Mouse (Mus musculus) right cerebral cortex, postnatal 4 days (tissue): Measurements from ENCODE around the gene Fgf10.

Experiments used
- DNase-seq: peaks from one replicate; pipeline ENCODE4 v3.0.0-alpha.2; 2022

The Fgf10 gene

GRCm38 (mm10) chr13:118669491-118669890, at the start of gene Fgf10:
TSS of gene Fgf10 (plus strand) at chr13:118669791.
- DNase-seq, result no peak

DNA sequence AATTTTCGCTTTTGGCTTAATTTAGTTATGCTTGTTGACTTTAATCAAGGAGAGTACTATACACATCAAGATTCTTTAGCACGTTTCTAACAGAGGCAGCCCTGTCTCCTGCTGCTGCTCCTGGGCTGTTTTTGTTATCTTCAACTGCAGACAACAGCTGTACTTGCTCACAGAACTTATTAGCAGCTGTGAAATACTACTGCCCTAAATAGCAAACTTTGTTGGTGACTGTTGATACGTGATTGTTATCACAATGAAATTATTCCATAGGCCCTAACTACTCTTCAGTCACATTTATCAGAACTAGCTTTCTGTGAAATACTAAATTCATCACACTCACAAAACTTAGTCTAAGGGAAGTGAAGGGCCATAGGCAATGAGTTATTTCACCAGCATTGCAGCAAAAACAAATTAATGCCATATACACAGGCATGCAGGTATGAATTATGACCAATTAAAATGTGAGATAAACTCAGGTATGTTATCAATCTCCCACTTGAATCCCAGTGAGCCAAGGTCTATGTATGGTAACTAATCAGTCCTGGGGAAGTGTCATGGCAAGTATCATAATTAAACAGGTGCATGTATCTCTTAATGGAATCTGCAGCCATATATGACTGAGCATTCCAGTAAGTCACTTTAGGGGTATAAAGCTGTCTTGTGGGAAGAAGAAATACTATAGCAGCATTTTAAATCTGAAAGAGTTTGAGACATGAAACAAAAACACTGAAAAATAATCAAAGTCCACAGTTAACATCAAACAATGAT, 39.7 kb upstream of the Fgf10 start:
- no peak for DNase-seq

GRCm38 (mm10) chr13:118631500-118631899, 38.1 kb upstream of the Fgf10 start:
- DNase-seq, result no peak

DNA sequence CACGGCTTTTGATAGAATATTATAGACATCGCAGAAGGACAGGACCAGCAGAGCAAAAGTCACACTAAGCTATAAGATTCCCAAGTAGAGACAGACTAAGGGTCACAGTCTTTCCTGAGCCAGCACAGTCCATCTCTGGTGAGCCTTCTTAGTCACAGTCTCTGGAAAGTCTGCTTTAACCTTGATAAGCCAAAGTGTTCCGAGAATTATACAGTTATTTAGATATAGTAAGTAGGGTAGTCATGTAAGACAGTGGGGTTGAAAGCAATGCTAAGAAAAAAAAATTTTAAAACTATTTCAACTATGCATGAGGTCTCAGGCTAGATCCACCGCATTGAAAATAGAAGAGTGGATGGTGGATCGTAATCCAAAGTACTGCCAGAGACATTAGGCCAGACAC, 33.5 kb upstream of the Fgf10 start:
- DNase-seq, result no peak

DNA sequence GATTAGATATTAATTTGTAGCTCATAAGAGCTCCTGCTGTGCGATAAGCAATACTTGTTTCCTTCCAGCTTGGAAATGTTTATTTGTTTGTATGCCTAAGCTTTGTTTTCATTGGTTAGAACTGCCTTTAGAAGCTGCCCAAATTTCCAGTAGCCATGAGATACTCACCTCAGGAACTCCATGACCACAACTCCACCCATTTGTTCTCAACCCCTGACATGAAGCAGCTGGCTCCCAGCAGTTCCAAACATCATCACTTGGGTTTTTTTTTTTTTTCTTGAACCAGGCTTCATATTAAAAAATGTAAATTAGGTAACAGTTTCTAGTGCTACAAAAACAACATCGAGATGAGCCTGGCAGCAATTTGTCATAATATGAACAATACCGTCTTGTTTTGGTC, 27.0 kb upstream of the Fgf10 start:
- no peak for DNase-seq

- no peak for DNase-seq
Observed at GRCm38 (mm10) chr13:118643138-118643537, 26.5 kb upstream of the Fgf10 start.

DNA sequence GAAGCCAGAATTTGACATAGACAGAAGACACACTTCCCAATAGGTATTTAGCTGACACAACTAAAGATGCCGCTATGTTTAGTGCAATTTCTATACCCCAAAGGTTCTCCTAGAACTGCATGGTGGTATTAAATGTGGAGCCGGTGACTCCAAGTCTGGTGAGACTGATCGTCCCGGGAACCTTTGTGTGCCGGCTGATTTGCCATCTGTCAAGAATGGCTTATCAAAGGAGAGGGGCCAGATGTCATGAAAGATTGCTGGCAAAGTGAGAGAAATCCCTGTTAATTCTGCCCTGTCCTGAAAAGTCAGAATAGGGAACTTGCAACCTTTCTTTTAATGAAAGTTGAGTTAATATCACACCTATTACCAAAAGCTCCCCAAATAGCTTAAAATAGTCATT, 12.6 kb upstream of the Fgf10 start:
- no peak for DNase-seq

GRCm38 (mm10) chr13:118658031-118658430, 11.6 kb upstream of the Fgf10 start:
- no peak for DNase-seq

DNA sequence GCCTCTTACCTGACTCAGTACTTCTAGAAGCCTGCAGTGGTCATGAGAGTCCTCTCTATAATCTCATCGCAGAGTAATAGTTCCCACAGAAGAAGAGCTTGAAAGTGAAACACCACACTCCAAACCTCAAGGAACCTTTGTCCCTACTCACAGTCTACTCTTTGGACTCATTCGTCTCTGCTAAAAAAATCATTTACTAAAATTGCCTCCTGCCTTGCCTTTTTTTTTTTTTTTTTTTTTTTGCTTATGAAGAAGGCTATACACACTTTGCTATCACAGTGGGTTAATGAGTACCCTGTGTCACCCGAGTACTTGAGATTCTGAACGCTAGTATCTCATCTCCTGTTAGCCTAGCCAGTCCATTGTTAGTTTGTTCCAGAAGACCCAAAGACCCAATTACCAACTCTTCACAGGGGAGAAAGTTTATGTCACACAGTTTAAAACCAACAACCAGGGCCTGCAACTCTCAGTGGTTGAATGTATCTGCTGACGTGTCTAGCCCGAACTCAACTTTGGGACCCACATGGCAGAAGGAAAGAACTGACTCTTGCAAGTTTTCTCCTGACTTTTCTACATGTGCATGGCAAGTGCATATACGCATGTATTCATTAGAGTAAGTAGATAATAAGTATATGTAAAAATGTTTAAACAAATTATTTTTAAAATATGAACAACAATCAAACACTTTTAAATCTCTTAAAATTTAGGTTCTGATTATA, 10.8 kb upstream of the Fgf10 start:
- no peak for DNase-seq

GRCm38 (mm10) chr13:118661664-118662063, 7.9 kb upstream of the Fgf10 start:
- DNase-seq, result no peak

DNA sequence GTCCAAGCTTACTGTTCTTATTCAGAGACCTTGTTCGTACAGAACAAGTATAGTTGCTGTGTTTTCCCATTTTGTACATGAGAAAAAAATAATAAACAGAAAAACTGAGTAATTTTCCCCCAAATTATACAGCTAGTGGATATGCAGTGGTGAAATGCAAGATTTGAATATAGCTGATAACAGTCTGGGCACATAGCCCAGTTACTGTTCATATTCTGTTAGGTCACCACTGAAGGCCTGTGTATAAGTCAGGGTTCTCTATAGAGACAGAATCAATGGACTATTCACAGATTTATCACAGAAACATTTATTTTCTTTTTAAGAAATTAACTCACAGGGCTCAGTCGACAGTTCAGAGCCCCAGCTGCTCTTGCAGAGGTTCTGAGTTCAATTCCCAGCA, 4.7 kb upstream of the Fgf10 start:
- no peak for DNase-seq

DNA sequence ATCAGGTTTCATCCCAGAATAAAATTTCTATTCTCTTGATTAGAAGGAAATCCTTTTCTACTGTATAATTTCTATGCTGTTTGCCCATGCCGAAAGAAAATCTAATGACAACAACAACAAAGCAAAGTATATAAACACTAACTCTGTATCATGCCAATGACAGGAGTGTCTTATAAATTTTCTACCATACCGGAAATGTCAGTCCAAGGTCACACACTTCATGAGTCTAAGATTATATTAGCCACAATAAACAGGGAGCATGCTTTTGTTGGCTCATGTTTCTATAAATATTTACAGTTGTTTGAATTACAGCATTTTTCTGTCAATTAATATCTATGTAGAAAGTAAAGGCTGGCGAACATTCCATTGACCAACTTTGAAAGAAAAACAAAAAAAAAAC, 9.6 kb downstream of the Fgf10 start:
- no peak for DNase-seq

DNA sequence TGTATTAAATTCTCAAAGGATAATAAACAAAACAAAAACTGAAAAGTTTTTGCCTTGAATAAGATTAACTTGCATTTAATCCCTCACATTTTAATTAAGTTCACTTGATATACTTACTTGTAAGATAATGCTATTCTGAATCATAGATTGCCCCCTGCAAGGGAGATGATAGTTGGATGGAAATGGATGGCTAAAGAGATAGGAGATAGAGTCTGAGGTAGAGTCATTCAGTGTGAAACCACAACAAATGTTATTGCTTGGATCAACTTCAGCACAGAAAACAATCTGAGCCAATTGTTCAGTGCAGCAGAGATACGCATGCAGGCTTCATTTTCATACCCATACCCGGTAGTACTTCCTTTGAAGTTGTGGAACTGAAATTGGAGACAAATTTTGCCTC, 23.5 kb downstream of the Fgf10 start:
- DNase-seq, result no peak

- no peak for DNase-seq
Observed at GRCm38 (mm10) chr13:118695103-118695502, 25.5 kb downstream of the Fgf10 start.

- no peak for DNase-seq
Observed at GRCm38 (mm10) chr13:118703727-118704126, 34.1 kb downstream of the Fgf10 start.

GRCm38 (mm10) chr13:118705716-118706115, 36.1 kb downstream of the Fgf10 start:
- no peak for DNase-seq

GRCm38 (mm10) chr13:118709912-118710311, 40.3 kb downstream of the Fgf10 start:
- no peak for DNase-seq

DNA sequence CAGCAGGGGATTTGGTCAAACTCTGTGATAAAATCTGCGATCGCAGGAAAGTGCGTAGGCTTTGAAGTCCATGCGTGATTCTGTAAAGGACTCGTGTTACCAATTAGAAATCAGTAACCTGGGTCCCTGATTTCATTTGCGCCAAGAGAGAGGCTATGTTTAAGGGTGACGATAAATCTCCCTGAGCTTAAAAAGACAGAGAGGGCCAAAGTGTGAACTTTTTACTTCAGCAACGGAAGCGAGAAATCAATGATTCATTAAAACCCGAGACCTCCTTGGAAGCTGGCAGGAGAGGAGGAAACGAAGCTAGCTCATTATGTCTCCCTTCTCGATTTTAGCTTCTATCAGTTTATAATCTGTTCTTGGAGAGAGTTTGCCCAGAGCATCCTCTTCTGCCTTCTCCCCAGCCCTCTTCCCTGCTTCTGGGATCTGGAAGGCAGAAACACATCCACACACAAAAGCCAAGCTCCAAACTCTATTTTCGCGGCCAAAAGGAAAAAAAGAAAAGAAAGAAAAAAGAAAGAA, 44.1 kb downstream of the Fgf10 start:
- no peak for DNase-seq

DNA sequence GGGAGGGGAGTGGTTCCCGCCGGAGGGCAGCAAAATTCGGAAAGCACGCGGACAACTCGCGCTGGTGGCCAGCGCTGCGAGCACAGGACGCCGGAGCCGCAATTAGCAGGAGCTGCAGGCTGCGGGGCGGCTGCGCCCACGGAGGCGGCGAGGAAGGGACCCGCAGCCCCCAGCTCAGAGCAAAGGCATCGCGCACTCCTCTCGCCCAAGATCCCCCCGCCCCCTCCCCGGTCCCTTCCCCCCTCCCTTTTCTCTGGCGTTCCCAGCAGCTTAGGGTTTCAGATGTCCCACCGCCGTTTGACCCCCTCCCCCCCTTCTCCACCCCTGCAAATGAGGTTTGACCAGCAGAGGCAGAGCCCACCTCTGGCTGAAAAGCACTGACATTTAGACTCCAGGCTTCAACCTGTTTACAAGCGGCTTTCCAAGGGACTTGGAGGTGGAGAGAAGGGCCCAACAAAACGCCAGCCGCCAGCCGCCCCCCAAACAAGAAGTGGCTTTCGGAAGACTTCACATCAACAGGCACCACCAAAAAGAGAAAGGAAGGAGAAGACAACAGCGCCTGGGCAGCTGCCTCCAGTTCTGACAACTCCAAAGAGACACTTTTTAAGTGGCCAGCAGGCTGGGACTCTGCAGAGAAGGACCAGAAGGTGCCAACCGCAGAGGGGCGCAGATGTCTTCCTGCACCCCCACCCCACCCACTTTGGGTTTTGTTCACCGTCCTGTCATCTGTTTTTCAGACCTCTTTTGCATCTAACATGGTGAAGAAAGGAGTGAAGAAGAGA, 44.9 kb downstream of the Fgf10 start:
- peak; percentile 15 for DNase-seq

DNA sequence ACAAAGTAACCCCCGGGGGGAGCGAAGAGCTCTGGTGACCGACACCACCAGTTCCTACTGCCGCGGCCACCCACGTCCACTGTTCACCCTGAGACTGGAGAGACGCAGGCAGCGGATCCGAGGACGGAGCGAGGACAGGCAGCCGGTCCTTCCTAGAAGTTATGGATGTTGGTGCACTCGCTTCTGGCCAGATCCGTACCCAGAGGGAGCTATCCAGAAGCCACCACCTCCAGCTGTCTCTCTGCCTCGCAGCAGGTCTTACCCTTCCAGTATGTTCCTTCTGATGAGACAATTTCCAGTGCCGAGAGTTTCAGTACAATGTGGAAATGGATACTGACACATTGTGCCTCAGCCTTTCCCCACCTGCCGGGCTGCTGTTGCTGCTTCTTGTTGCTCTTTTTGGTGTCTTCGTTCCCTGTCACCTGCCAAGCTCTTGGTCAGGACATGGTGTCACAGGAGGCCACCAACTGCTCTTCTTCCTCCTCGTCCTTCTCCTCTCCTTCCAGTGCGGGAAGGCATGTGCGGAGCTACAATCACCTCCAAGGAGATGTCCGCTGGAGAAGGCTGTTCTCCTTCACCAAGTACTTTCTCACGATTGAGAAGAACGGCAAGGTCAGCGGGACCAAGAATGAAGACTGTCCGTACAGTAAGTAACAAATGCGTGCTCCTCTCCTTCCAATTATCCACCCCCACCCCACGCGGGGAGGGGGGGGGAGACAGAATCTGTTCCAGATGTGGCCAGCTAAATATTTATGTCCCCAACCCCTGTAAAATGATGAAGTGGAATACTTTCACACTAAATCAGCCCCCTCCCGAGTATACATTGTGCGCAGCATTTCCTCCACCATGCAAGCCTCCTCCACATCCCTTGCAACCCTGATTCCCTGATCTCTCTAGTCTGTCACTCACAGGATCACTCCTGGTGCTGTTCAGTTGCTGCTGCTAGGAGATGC, 45.8 kb downstream of the Fgf10 start:
- peak; percentile 11 for DNase-seq

- DNase-seq, result no peak
Observed at GRCm38 (mm10) chr13:118716265-118716664, 46.7 kb downstream of the Fgf10 start.

- no peak for DNase-seq
Observed at GRCm38 (mm10) chr13:118716726-118717125, 47.1 kb downstream of the Fgf10 start.
